Mouse (Mus musculus): ENCODE data around the gene Tas2r105. TPM values are rescaled to one million over a fixed set of nuclear protein-coding genes. Genes with fewer than 3 reads are reported as not detected.

Tas2r105 gene
- not detected in 2 replicates for polyA plus RNA-seq (2016; fragmentation: Nextera tagmentation; extraction: Ambion mirVana)

DNA sequence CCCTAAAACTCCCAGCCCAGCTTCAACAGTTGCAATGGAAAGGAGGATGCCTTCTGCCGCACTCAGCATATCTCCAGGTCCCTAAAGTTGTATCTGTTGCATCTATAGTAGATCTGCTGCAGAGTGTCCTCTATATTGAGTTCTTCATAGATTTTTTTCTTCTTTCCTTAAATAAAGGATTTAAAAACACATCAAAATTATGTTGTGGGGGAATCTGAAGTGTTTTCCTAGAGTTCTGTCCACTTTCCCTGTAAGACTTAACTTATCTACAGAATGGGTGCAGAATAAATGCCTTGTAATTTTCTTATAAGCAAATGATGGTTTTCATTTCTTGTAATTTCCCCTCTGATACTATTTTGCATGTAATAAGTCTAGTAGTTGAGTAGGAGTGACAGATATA is at the start of gene Tas2r105:
Tas2r105 (minus strand) TSS at position 101 of the 400 bp plus-strand sequence.
- WGBS: 84% methylated on average over 1 of the region's 1 CpGs
- no peaks in the 10 kb centered on the region for H3K36me3 ChIP-seq

GRCm38 (mm10) chr6:131712803-131713202 is 25.5 kb upstream of the Tas2r105 start:
- Histone ChIP-seq H3K4me3 (no peak overlapping the region), H3K36me3 (no peaks in the 10 kb centered on the region), H3K9me3 (replicated peaks) (peaks cover 18% of the 10 kb centered on the region), H3K4me1 (no peaks in the 10 kb centered on the region), H3K27me3 (ENCODE audit: low read depth, poor library complexity, severe bottlenecking) (no peaks in the 10 kb centered on the region), H3K27ac (replicated peaks) (no peak overlapping the region)
- no peak for DNase-seq (ENCODE audit: low spot score)
- 43% methylated on average over 7 of the region's 7 CpGs for whole genome bisulfite sequencing

More for the DNA sequence above, at the start of gene Tas2r105:
- DNase-seq (ENCODE audit: low spot score): no peak
- Histone ChIP-seq H3K4me1 (no peaks in the 10 kb centered on the region), H3K9me3 (replicated peaks) (peaks cover 7% of the 10 kb centered on the region; the same call in 1 of the 2 replicates), H3K27ac (replicated peaks) (no peak within 1 kb of the TSS), H3K4me3 (no peak within 1 kb of the TSS), H3K27me3 (ENCODE audit: low read depth, poor library complexity, severe bottlenecking) (no peaks in the 10 kb centered on the region)

GRCm38 (mm10) chr6:131689963-131690362 is 2.7 kb upstream of the Tas2r105 start, which contains the start of gene Tas2r114:
TSS of gene Tas2r114 (minus strand) at chr6:131690063.
- no peaks in the 10 kb centered on the region for H3K4me1 ChIP-seq
- H3K36me3 ChIP-seq: no peaks in the 10 kb centered on the region
- peaks cover 22% of the 10 kb centered on the region for H3K9me3 ChIP-seq (replicated peaks)
- H3K4me3 ChIP-seq: no peak within 1 kb of the TSS
- no peak for DNase-seq (ENCODE audit: low spot score)
- no peak within 1 kb of the TSS for H3K27ac ChIP-seq (replicated peaks)
- H3K27me3 ChIP-seq (ENCODE audit: low read depth, poor library complexity, severe bottlenecking): no peaks in the 10 kb centered on the region

- H3K27me3 ChIP-seq (ENCODE audit: low read depth, poor library complexity, severe bottlenecking): no peaks in the 10 kb centered on the region
- H3K27ac ChIP-seq (replicated peaks): no peak within 1 kb of the TSS
- H3K36me3 ChIP-seq: no peaks in the 10 kb centered on the region
- WGBS: 91% methylated on average over 1 of the region's 1 CpGs
- no peaks in the 10 kb centered on the region; the same call in 1 of the 2 replicates for H3K9me3 ChIP-seq (replicated peaks)
- no peaks in the 10 kb centered on the region for H3K4me1 ChIP-seq
- H3K4me3 ChIP-seq: no peak within 1 kb of the TSS
- DNase-seq (ENCODE audit: low spot score): no peak
These were observed 1.7 kb downstream of the Tas2r105 start, which contains the start of gene Tas2r104 for GRCm38 (mm10) chr6:131685644-131686043. TSS of gene Tas2r104 (minus strand) at chr6:131685744.

GRCm38 (mm10) chr6:131678786-131679185 is 8.5 kb downstream of the Tas2r105 start, which contains the start of gene Tas2r106:
TSS of gene Tas2r106 (minus strand) at chr6:131678886.
- no peak within 1 kb of the TSS for H3K4me3 ChIP-seq
- 79% methylated on average over 3 of the region's 3 CpGs for WGBS
- no peaks in the 10 kb centered on the region for H3K4me1 ChIP-seq
- H3K27ac ChIP-seq (replicated peaks): no peak within 1 kb of the TSS
- DNase-seq (ENCODE audit: low spot score): no peak
- H3K9me3 ChIP-seq (replicated peaks): 0 out of 2 replicates have a peak, but pooled peaks cover 5% of the 10 kb centered on the region
- no peaks in the 10 kb centered on the region for H3K27me3 ChIP-seq (ENCODE audit: low read depth, poor library complexity, severe bottlenecking)
- no peaks in the 10 kb centered on the region for H3K36me3 ChIP-seq

DNA sequence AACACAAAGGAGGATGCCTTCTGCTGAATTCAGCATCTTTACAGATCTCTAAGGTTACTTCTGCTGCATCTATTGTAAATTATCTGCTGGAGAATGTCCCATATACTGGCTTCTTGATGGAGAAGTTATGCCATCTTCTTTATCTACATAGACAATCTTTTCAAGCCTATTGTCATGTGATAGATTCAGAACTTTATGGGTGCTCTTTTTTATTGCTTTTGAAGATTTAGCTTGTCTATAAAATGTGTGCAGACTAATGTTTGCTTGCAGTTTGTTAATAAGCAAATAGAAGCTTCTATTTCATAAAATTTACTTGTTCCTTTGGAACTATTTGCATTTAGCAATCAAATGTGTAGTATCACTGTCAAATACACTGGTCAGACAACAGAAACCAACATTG is 27.2 kb downstream of the Tas2r105 start, which contains the start of gene Tas2r107:
Tas2r107 (minus strand) TSS at position 101 of the 400 bp plus-strand sequence.
- Histone ChIP-seq H3K4me1 (no peaks in the 10 kb centered on the region), H3K9me3 (replicated peaks) (peaks cover 22% of the 10 kb centered on the region), H3K27ac (replicated peaks) (no peak within 1 kb of the TSS), H3K27me3 (ENCODE audit: low read depth, poor library complexity, severe bottlenecking) (no peaks in the 10 kb centered on the region), H3K36me3 (no peaks in the 10 kb centered on the region), H3K4me3 (no peak within 1 kb of the TSS)
- no peak for DNase-seq (ENCODE audit: low spot score)

Other genes with a start within 250 kb of the Tas2r105 start
- gene 5430401F13Rik, start 201.1 kb downstream of the Tas2r105 start, polyA plus RNA-seq (2016; fragmentation: Nextera tagmentation; extraction: Ambion mirVana): not detected in 2 replicates
- gene Gm6619, start 201.1 kb downstream of the Tas2r105 start, polyA plus RNA-seq (2016; fragmentation: Nextera tagmentation; extraction: Ambion mirVana): not detected in 2 replicates
- gene Tas2r130, start 56.6 kb downstream of the Tas2r105 start, polyA plus RNA-seq (2016; fragmentation: Nextera tagmentation; extraction: Ambion mirVana): not detected in 2 replicates
- gene Tas2r107, start 27.3 kb downstream of the Tas2r105 start, polyA plus RNA-seq (2016; fragmentation: Nextera tagmentation; extraction: Ambion mirVana): not detected in 2 replicates
- not detected in 2 replicates for gene Tas2r106, start 8.6 kb downstream of the Tas2r105 start, polyA plus RNA-seq (2016; fragmentation: Nextera tagmentation; extraction: Ambion mirVana)
- not detected in 2 replicates for gene Tas2r104, start 1.8 kb downstream of the Tas2r105 start, polyA plus RNA-seq (2016; fragmentation: Nextera tagmentation; extraction: Ambion mirVana)
- not detected in 2 replicates for gene Tas2r114, start 2.6 kb upstream of the Tas2r105 start, polyA plus RNA-seq (2016; fragmentation: Nextera tagmentation; extraction: Ambion mirVana)